Mouse (Mus musculus) spleen, embryonic (tissue): ENCODE results near the gene Gm28374.

ENCODE experiments used
- CTCF ChIA-PET: fragments of 350-600 bp; sonication (Branson Sonifier 250); formaldehyde crosslinking; loops from one replicate; lab custom pipeline; 2022; lab: Charles Lee

The Gm28374 gene

GRCm38 (mm10) chr19:6088841-6089240 lies 6.8 kb upstream of the Gm28374 start:
- CTCF ChIA-PET = no interaction called here

- CTCF ChIA-PET = interaction anchor here (1.1 kb wide), 1 partner anchor 42 kb away, joined by 3 read pairs; the partner anchor contains the start of gene Snx15
Measured at GRCm38 (mm10) chr19:6085417-6085879, 3.4 kb upstream of the Gm28374 start.

GRCm38 (mm10) chr19:6084478-6085248 lies 2.6 kb upstream of the Gm28374 start, which contains the start of the genes Zfpl1 and Cdca5:
Gene Zfpl1 (minus strand): TSS chr19:6084956.
Gene Cdca5 (plus strand): TSS chr19:6084983.
- CTCF ChIA-PET = interaction anchor here (1.1 kb wide), 1 partner anchor 43 kb away, joined by 3 read pairs; the partner anchor contains the start of gene Snx15

- CTCF ChIA-PET = no interaction called here
Measured at GRCm38 (mm10) chr19:6079983-6080480, 2.0 kb downstream of the Gm28374 start, which contains the start of gene Tmem262. Gene Tmem262 (plus strand): TSS chr19:6080033.

- CTCF ChIA-PET = no interaction called here
Measured at GRCm38 (mm10) chr19:6076564-6077393, 5.3 kb downstream of the Gm28374 start, which contains the start of gene Vps51. Gene Vps51 (minus strand): TSS chr19:6077231.

GRCm38 (mm10) chr19:6073889-6074288 lies 8.2 kb downstream of the Gm28374 start:
- CTCF ChIA-PET = interaction anchor here (0.6 kb wide), 1 partner anchor 29 kb away, joined by 3 read pairs; no protein-coding TSS in a partner anchor

GRCm38 (mm10) chr19:6071261-6071660 lies 10.8 kb downstream of the Gm28374 start:
- CTCF ChIA-PET = no interaction called here

GRCm38 (mm10) chr19:6070571-6071250 lies 11.3 kb downstream of the Gm28374 start:
- CTCF ChIA-PET = no interaction called here

GRCm38 (mm10) chr19:6069851-6070250 lies 12.2 kb downstream of the Gm28374 start:
- CTCF ChIA-PET = interaction anchor here (0.6 kb wide), 1 partner anchor 485 kb away, joined by 4 read pairs; no protein-coding TSS in a partner anchor

GRCm38 (mm10) chr19:6068951-6069350 lies 13.1 kb downstream of the Gm28374 start:
- CTCF ChIA-PET = interaction anchor here (0.7 kb wide), 1 partner anchor 9 kb away, joined by 10 read pairs; no protein-coding TSS in a partner anchor

GRCm38 (mm10) chr19:6067724-6068415 lies 14.2 kb downstream of the Gm28374 start, which contains the start of gene Tm7sf2:
Gene Tm7sf2 (minus strand): TSS chr19:6068373.
- CTCF ChIA-PET = interaction anchor here (0.7 to 2.1 kb wide), 4 partner anchors 10 to 283 kb away, joined by 3 to 11 read pairs (median 6); partner anchors contain the start of gene Syvn1

GRCm38 (mm10) chr19:6067011-6067723 lies 14.9 kb downstream of the Gm28374 start:
- CTCF ChIA-PET = interaction anchor here (0.8 to 2.1 kb wide), 2 partner anchors 11 to 282 kb away, joined by 3 to 11 read pairs; no protein-coding TSS in a partner anchor

- CTCF ChIA-PET = interaction anchor here (2.1 kb wide), 1 partner anchor 10 kb away, joined by 11 read pairs; no protein-coding TSS in a partner anchor
Measured at GRCm38 (mm10) chr19:6066571-6066970, 15.5 kb downstream of the Gm28374 start.

GRCm38 (mm10) chr19:6063081-6063480 lies 19.0 kb downstream of the Gm28374 start:
- CTCF ChIA-PET = no interaction called here

GRCm38 (mm10) chr19:6062418-6062817 lies 19.6 kb downstream of the Gm28374 start:
- CTCF ChIA-PET = no interaction called here

GRCm38 (mm10) chr19:6061641-6062302 lies 20.3 kb downstream of the Gm28374 start:
- CTCF ChIA-PET = interaction anchor here (1.0 kb wide), 1 partner anchor 22 kb away, joined by 3 read pairs; no protein-coding TSS in a partner anchor

GRCm38 (mm10) chr19:6061021-6061533 lies 21.0 kb downstream of the Gm28374 start, which contains the start of gene Znhit2:
Gene Znhit2 (plus strand): TSS chr19:6061192.
- CTCF ChIA-PET = interaction anchor here (0.5 to 1.0 kb wide), 2 partner anchors 23 to 64 kb away, joined by 3 to 6 read pairs; no protein-coding TSS in a partner anchor

GRCm38 (mm10) chr19:6058966-6059365 lies 23.1 kb downstream of the Gm28374 start:
- CTCF ChIA-PET = no interaction called here
